Mouse (Mus musculus) testis, adult 2 months (tissue): ENCODE measurements around the gene Armc9.

Experiments
- CTCF ChIP-seq: fragments of 200-500 bp; IDR thresholded peaks from 2 replicates; pipeline ENCODE4 v1.5.1; 2012; ENCODE audit warnings: low read depth, mild to moderate bottlenecking, inconsistent platforms, low read length, moderate library complexity; ENCODE audit not compliant: control insufficient read depth, insufficient read depth, insufficient replicate concordance
- POLR2A ChIP-seq: fragments of 200-500 bp; IDR thresholded peaks from 2 replicates; pipeline ENCODE4 v1.6.1; 2012; ENCODE audit warnings: low read depth, mild to moderate bottlenecking, inconsistent platforms, low read length, moderate library complexity; ENCODE audit not compliant: control insufficient read depth

GRCm38 (mm10) chr1:86309270-86309833 lies 154.8 kb downstream of the Armc9 start:
- TF ChIP-seq CTCF, result no peak
- TF ChIP-seq POLR2A, result no peak
